Mouse (Mus musculus) spleen, adult 2 months (tissue): ENCODE results near the gene Cfap161. TPM values are rescaled to one million over a fixed set of nuclear protein-coding genes. Genes with fewer than 3 reads are reported as not detected.

ENCODE experiments used
- DNase-seq, 2 experiments: peaks; one replicate each; pipeline versions ENCODE4 v3.0.0 to v3.0.0-alpha.2; 2012 to 2021; ENCODE audit warnings: low spot score in 2 of 2, low read depth in 1 of 2
- H3K27ac ChIP-seq: fragments of 200-500 bp; 2 replicates; pipeline ENCODE4 v1.5.1; 2012; ENCODE audit warnings: low read length, inconsistent platforms; ENCODE audit not compliant: insufficient read depth
- H3K27me3 ChIP-seq: fragments of 200-500 bp; 2 replicates; pipeline ENCODE4 v1.6.1; 2012; ENCODE audit warnings: mild to moderate bottlenecking, moderate library complexity, low read length, inconsistent platforms; ENCODE audit not compliant: control insufficient read depth, insufficient read depth
- H3K36me3 ChIP-seq: fragments of 200-500 bp; 2 replicates; pipeline ENCODE4 v1.6.1; 2012; ENCODE audit warnings: mild to moderate bottlenecking, low read length, inconsistent platforms; ENCODE audit not compliant: control insufficient read depth, insufficient read depth
- H3K4me1 ChIP-seq: fragments of 200-500 bp; 2 replicates; pipeline ENCODE4 v1.6.1; 2011; ENCODE audit warnings: inconsistent platforms; ENCODE audit not compliant: control insufficient read depth, insufficient read depth, insufficient read length
- H3K4me3 ChIP-seq: fragments of 200-500 bp; 2 replicates; pipeline ENCODE4 v1.5.1; 2011; ENCODE audit warnings: mild to moderate bottlenecking, inconsistent platforms; ENCODE audit not compliant: insufficient read depth, insufficient read length; ENCODE audit errors: extremely low read depth
- CTCF ChIP-seq: fragments of 200-500 bp; IDR thresholded peaks from 2 replicates; pipeline ENCODE4 v1.5.1; 2011; ENCODE audit warnings: mild to moderate bottlenecking, inconsistent platforms; ENCODE audit not compliant: insufficient read depth, insufficient read length, insufficient replicate concordance; ENCODE audit errors: extremely low read depth
- POLR2A ChIP-seq: fragments of 200-500 bp; IDR thresholded peaks from 2 replicates; pipeline ENCODE4 v1.6.1; 2011; ENCODE audit warnings: low read depth, low read length, inconsistent platforms
- WGBS: fragments of 180-500 bp; shearing (Covaris S2); methylation state at CpG from one replicate; pipeline ENCODE4 v1.1.7; 2018; 5-methylcytosine and 5-hydroxymethylcytosine counted together
- polyA plus RNA-seq: library from polyadenylated mRNA; depleted of rRNA; stranded (reverse); fragments of >200 nt; gene quantifications from 2 replicates; pipeline ENCODE4 v1.2.3, GENCODE M21; 2012

Gene Cfap161
- polyA plus RNA-seq, 1 experiment = not detected

GRCm38 (mm10) chr7:83798004-83798403 lies 3.3 kb upstream of the Cfap161 start:
- Histone ChIP-seq H3K4me3 (no peak overlapping the region), H3K4me1 (peaks cover 4% of the 10 kb centered on the region; the same call in 1 of the 2 replicates), H3K27ac (no peak overlapping the region), H3K36me3 (no peaks in the 10 kb centered on the region), H3K27me3 (0 out of 2 replicates have a peak, but pooled peaks cover 1% of the 10 kb centered on the region)
- no peak for DNase-seq
- no peak for TF ChIP-seq POLR2A
- TF ChIP-seq CTCF = no peak

GRCm38 (mm10) chr7:83796177-83796576 lies 1.5 kb upstream of the Cfap161 start:
- Histone ChIP-seq H3K27me3 (0 out of 2 replicates have a peak, but pooled peaks cover 1% of the 10 kb centered on the region), H3K36me3 (no peaks in the 10 kb centered on the region), H3K27ac (no peak overlapping the region), H3K4me3 (no peak overlapping the region), H3K4me1 (no peaks in the 10 kb centered on the region)
- 88% methylated on average over 5 of the region's 5 CpGs for WGBS
- TF ChIP-seq POLR2A (no peak), CTCF (no peak)
- no peak for DNase-seq

DNA sequence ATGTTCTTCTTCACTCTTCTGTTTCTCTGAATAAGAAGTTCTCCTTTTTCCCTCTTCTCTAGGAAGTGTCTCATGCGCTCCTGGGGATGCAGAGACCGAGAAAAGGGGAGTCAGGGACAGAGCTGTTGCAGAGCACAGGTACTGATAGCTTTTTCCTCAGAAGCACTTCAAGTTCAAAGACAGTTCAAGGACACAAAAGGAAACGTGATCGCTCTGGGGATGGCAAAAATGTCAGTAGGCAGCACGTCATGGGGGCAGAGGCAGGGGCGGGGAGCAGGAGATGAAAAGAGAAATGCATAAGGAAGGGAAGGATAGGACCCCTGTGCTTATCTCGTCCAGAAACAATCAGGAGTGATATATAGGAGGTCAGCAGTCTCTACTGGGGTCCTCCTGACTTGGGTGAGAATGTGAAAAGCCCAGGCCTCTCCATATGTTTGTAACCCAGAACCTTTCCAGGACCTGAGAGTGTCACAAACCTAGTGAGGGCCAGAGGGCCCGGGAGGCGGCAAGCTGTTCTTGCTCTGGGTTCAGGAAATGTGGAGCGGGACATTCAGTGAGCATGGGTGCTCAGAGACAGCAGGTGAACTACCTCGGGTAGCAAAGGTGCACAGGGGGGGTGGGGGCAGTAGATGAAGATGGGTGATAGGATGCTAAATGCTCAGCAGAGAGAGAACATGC lies 535 bp downstream of the Cfap161 start:
- Histone ChIP-seq H3K27ac (no peak overlapping the region), H3K36me3 (no peaks in the 10 kb centered on the region), H3K4me1 (no peaks in the 10 kb centered on the region), H3K27me3 (0 out of 2 replicates have a peak, but pooled peaks cover 1% of the 10 kb centered on the region), H3K4me3 (no peak overlapping the region)
- TF ChIP-seq CTCF (no peak), POLR2A (no peak)
- WGBS = 61% methylated on average over 11 of the region's 11 CpGs
- no peak for DNase-seq

GRCm38 (mm10) chr7:83780881-83781280 lies 13.8 kb downstream of the Cfap161 start:
- DNase-seq = no peak
- Histone ChIP-seq H3K27me3 (no peaks in the 10 kb centered on the region), H3K4me1 (no peaks in the 10 kb centered on the region), H3K4me3 (no peak overlapping the region), H3K36me3 (no peaks in the 10 kb centered on the region), H3K27ac (no peak overlapping the region)
- WGBS = 88% methylated on average over 4 of the region's 4 CpGs
- no peak for TF ChIP-seq CTCF
- TF ChIP-seq POLR2A = no peak

DNA sequence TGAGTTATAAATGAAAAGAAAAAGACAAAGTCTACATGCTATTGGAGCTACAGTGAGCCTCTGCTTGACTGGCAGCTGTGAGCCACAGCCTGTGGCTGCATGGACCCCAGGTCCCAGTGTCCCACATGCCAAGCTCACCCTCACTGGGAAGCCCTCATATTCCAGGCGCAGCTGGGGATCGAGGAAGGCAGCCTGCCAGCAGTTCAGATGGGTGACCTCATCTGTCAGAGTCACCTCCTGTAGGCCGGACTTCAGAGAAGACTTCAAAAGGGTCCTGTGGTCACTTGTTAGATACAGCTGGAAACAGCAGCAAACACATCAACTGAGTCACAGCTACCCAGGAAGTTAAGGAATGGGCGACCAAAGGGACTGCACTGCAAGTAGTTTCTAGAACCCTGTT lies 14.7 kb downstream of the Cfap161 start:
- DNase-seq = no peak
- Histone ChIP-seq H3K4me3 (no peak overlapping the region), H3K36me3 (no peaks in the 10 kb centered on the region), H3K27ac (no peak overlapping the region), H3K4me1 (no peaks in the 10 kb centered on the region), H3K27me3 (no peaks in the 10 kb centered on the region)
- TF ChIP-seq CTCF = no peak
- TF ChIP-seq POLR2A = no peak
- WGBS = 84% methylated on average over 4 of the region's 4 CpGs

GRCm38 (mm10) chr7:83779028-83779427 lies 15.7 kb downstream of the Cfap161 start:
- Histone ChIP-seq H3K4me3 (no peak overlapping the region), H3K4me1 (no peaks in the 10 kb centered on the region), H3K27ac (no peak overlapping the region), H3K27me3 (no peaks in the 10 kb centered on the region), H3K36me3 (no peaks in the 10 kb centered on the region)
- WGBS = 85% methylated on average over 2 of the region's 2 CpGs
- no peak for TF ChIP-seq CTCF
- TF ChIP-seq POLR2A = no peak
- no peak for DNase-seq

- no peak overlapping the region for H3K4me3 ChIP-seq
- WGBS = 67% methylated on average over 2 of the region's 2 CpGs
- DNase-seq = no peak
- H3K27ac ChIP-seq = no peak overlapping the region
- no peaks in the 10 kb centered on the region for H3K4me1 ChIP-seq
- no peaks in the 10 kb centered on the region for H3K36me3 ChIP-seq
- no peak for TF ChIP-seq CTCF
- TF ChIP-seq POLR2A = no peak
- H3K27me3 ChIP-seq = no peaks in the 10 kb centered on the region
These were observed 16.2 kb downstream of the Cfap161 start for GRCm38 (mm10) chr7:83778516-83778915.
